Mouse (Mus musculus) frontal cortex, postnatal 36 days (tissue): ENCODE results near the gene 3830403N18Rik.
"Not testable (repeated sequence)": the region's sequence is repeated elsewhere in the genome, so short reads cannot be mapped to it uniquely, and the experiment has no call there.

Experiments
- DNase-seq, 2 experiments: peaks; one replicate each; pipeline ENCODE4 v3.0.0; 2022; ENCODE audit warnings: low spot score in 2 of 2

The 3830403N18Rik gene

DNA sequence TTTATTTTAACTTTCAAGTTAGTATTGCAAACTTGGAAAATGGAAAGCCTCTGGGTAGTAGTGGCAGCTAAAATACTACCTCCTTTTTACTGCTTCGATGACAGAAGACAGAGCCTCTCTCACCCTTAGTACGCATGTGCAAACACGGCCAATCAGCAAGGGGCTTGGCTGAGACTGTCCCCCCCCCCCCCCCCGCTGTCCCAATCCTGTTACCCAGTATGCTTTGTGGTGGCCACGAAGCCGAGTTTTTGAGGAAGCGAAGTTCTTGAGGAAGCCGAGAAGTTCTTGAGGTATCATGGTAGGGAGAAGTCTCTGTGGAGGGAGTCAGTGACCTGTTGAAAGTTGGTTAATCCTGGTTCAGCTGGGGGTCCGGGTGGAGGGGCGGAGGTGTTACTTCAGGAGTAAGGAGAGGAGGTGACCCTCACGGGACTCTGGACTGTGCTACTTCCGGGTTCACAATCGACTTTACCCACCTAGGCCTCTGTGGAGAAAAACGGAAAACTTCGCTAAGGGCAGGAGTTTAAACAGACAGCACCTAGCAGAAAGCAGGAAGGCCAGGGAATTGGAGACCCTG lies at the start of gene 3830403N18Rik:
Gene 3830403N18Rik, plus strand, starts transcription at position 237 of the 574 bp plus-strand sequence.
- DNase-seq, result not testable (repeated sequence)

DNA sequence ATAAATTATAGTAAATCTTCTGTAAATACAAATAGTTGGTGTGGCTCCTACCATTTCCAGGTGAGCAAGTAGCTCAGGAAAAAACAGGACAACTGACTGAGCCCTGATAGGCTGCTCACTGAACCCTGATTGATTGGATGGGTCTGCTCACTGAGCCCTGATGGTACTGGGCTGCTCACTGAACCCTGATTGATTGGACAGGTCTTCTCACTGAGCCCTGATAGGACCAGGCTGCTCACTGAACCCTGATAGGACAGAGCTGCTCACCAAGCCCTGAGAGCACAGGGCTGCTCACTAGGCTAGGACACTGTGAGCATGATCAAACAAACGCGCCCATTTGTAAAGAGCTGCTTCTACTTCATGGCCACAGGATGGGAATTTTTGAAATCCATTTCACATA lies 15.0 kb downstream of the 3830403N18Rik start:
- no peak for DNase-seq

DNA sequence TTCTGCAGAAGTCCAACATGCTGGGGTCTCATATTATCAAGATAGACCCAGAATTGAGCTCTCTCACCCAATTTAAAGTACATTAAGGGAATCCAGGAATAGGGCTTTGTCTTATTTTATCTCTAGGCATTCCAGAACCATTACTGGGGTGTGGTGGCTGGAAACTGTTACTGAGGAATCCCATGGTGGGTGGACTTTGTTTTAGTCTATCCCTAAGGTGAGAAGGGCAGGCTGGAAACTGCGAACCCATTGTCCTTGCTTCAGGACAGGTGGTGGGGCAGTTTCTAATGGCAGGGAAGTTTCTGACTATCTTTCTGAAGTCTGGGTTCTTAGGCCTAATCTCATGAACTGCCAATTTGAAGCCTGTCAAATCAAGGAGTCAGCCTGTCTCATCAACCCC lies 50.1 kb downstream of the 3830403N18Rik start:
- not testable (repeated sequence) for DNase-seq
